Mouse (Mus musculus): Measurements from ENCODE around the gene Akr1c14. TPM values are rescaled to one million over a fixed set of nuclear protein-coding genes. Genes with fewer than 3 reads are reported as not detected.
"Not testable (repeated sequence)": the region's sequence is repeated elsewhere in the genome, so short reads cannot be mapped to it uniquely, and the experiment has no call there.

Akr1c14 gene
- polyA plus RNA-seq, 1 experiment from 2014 or later, result 0.68 TPM

- ATAC-seq (ENCODE audit: low FRiP score, low read depth), result no peak
- WGBS, result 64% methylated on average over 5 of the region's 5 CpGs
- H3K27ac ChIP-seq, result no peak overlapping the region
- no peaks in the 10 kb centered on the region for H3K4me1 ChIP-seq
- no peaks in the 10 kb centered on the region for H3K9me3 ChIP-seq
- H3K36me3 ChIP-seq, result no peaks in the 10 kb centered on the region
- H3K4me3 ChIP-seq, result no peak overlapping the region
- no peaks in the 10 kb centered on the region for H3K27me3 ChIP-seq (replicated peaks)
- no peak overlapping the region for H3K4me2 ChIP-seq (replicated peaks)
- H3K9ac ChIP-seq, result no peak overlapping the region
Measured at GRCm38 (mm10) chr13:4059363-4059762, 10.6 kb downstream of the Akr1c14 start.

DNA sequence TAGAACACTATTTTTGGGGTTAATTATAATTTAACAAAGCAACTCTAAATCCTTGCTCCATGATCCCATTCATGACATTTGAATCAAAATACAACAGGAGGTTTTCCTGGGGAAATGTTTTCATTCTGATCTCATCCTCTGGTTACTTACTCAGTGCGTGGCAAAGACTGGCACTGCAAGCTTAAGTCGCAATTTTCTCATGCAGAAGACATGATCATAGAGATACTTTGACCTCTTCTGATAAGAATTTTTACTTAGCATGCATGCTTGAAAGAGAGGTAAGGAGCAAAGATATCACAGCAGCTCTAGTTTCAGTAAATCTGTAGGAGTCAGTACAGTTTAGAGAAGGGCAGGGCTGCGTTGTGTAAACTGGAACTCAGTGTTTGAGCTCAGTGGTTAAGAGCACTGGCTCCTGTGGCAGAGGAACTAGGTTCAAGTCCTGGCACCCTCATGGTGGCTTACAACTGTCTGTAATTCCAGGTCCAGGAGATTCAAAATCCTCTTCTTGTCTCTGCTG is 11.5 kb downstream of the Akr1c14 start:
- no peak overlapping the region for H3K27ac ChIP-seq
- no peak overlapping the region for H3K4me2 ChIP-seq (replicated peaks)
- no peak overlapping the region for H3K4me3 ChIP-seq
- H3K4me1 ChIP-seq, result no peaks in the 10 kb centered on the region
- H3K36me3 ChIP-seq, result no peaks in the 10 kb centered on the region
- 80% methylated on average over 3 of the region's 3 CpGs for WGBS
- no peaks in the 10 kb centered on the region for H3K27me3 ChIP-seq (replicated peaks)
- H3K9me3 ChIP-seq, result no peaks in the 10 kb centered on the region
- no peak for ATAC-seq (ENCODE audit: low FRiP score, low read depth)
- H3K9ac ChIP-seq, result no peak overlapping the region

DNA sequence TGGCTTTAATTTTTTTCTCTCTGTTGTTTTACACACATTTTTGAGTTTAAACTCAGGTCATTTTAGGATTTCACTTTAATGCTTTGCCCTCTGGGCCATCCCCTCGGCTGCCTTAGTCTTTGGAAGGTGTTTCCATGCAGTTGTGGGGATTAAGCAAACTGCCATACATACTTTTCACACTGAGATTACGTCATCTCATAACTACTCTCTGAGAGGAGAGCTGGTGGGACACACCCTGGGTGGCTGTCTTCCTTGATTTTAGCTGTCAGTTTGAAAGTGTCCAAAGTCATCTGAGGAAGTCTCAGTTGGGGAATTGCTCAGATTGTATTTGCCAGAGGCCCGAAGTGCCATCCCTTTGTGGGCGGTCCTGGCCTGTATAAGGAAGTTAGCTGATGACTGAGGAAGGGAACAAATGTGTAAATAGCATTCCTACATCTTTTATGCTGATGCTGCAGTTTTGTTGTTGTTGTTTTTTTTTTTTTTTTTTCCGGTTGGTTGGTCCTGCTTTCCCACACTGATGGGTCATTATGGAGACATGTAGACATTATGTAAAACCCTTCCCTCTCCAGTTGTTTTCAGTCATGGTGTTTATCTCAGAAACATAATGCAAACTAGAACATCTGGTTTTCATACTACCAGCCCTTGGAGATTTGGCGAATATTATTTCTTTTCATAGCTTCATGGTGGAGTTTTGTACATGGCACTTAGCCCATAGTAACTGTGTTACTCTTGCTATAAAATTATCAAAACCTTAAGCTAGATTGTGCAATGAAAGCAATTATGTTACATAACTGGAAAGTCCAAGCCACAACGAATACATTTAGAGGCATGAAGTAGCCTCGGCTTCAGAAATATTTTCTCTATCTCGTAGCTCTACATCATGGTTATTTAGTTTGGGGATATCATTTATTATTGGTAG is 28.0 kb downstream of the Akr1c14 start:
- ATAC-seq (ENCODE audit: low FRiP score, low read depth), result no peak
- no peaks in the 10 kb centered on the region for H3K4me1 ChIP-seq
- H3K27ac ChIP-seq, result no peak overlapping the region
- H3K27me3 ChIP-seq (replicated peaks), result no peaks in the 10 kb centered on the region
- no peaks in the 10 kb centered on the region for H3K9me3 ChIP-seq
- H3K4me3 ChIP-seq, result no peak overlapping the region
- H3K9ac ChIP-seq, result no peak overlapping the region
- no peaks in the 10 kb centered on the region for H3K36me3 ChIP-seq
- 90% methylated on average over 9 of the region's 9 CpGs for WGBS
- H3K4me2 ChIP-seq (replicated peaks), result no peak overlapping the region

GRCm38 (mm10) chr13:4079876-4080275 is 31.1 kb downstream of the Akr1c14 start:
- no peak for ATAC-seq (ENCODE audit: low FRiP score, low read depth)
- no peaks in the 10 kb centered on the region for H3K9me3 ChIP-seq
- no peak overlapping the region for H3K27ac ChIP-seq
- H3K27me3 ChIP-seq (replicated peaks), result no peaks in the 10 kb centered on the region
- no peaks in the 10 kb centered on the region for H3K4me1 ChIP-seq
- H3K36me3 ChIP-seq, result no peaks in the 10 kb centered on the region
- no peak overlapping the region for H3K9ac ChIP-seq
- H3K4me3 ChIP-seq, result no peak overlapping the region
- no peak overlapping the region for H3K4me2 ChIP-seq (replicated peaks)

DNA sequence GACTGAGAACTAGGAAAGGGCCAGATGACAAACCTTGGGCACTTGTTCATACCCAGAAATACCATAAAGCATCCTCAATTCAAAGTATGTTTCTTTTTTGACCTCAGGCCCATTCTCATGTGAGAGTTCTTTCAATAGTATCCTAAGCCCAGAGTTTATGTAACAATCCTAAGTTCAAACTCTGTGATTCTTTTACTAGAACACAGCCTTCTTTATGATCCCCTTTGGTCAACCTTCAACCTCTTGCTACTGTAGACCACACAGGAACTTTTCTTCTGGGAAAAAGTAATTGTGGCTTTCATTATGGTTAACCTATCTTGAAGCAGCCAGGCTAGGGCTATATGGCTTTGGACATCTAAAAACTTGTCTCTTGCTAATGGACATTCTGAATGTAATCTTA is 52.9 kb downstream of the Akr1c14 start:
- Histone ChIP-seq H3K4me1 (no peaks in the 10 kb centered on the region), H3K27ac (no peak overlapping the region), H3K27me3 (replicated peaks) (no peaks in the 10 kb centered on the region), H3K4me2 (replicated peaks) (no peak overlapping the region), H3K9ac (no peak overlapping the region), H3K4me3 (no peak overlapping the region), H3K36me3 (no peaks in the 10 kb centered on the region), H3K9me3 (no peaks in the 10 kb centered on the region)
- ATAC-seq (ENCODE audit: low FRiP score, low read depth), result no peak

DNA sequence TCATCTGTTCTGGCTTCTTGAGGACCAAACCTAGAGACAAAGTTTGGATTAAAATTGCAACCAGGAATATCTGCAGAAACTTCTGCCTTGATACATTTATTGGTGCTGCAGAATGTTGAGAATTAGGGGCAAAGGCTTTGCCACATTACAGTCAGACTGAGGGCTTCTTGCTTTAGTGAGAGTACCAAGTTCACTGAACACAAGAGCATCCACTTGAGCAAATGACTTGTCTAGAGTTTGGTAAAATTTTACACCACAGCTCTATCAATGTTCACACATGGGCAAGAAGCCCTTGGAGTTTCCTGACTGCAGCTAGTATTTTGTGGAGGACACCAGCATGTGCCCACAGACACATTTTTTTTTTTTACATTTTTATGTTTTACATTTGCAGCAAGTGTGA is 53.9 kb downstream of the Akr1c14 start:
- H3K9me3 ChIP-seq, result no peaks in the 10 kb centered on the region
- ATAC-seq (ENCODE audit: low FRiP score, low read depth), result no peak
- no peak overlapping the region for H3K4me3 ChIP-seq
- H3K27me3 ChIP-seq (replicated peaks), result no peaks in the 10 kb centered on the region
- H3K9ac ChIP-seq, result no peak overlapping the region
- H3K27ac ChIP-seq, result no peak overlapping the region
- no peaks in the 10 kb centered on the region for H3K4me1 ChIP-seq
- no peaks in the 10 kb centered on the region for H3K36me3 ChIP-seq
- H3K4me2 ChIP-seq (replicated peaks), result no peak overlapping the region

DNA sequence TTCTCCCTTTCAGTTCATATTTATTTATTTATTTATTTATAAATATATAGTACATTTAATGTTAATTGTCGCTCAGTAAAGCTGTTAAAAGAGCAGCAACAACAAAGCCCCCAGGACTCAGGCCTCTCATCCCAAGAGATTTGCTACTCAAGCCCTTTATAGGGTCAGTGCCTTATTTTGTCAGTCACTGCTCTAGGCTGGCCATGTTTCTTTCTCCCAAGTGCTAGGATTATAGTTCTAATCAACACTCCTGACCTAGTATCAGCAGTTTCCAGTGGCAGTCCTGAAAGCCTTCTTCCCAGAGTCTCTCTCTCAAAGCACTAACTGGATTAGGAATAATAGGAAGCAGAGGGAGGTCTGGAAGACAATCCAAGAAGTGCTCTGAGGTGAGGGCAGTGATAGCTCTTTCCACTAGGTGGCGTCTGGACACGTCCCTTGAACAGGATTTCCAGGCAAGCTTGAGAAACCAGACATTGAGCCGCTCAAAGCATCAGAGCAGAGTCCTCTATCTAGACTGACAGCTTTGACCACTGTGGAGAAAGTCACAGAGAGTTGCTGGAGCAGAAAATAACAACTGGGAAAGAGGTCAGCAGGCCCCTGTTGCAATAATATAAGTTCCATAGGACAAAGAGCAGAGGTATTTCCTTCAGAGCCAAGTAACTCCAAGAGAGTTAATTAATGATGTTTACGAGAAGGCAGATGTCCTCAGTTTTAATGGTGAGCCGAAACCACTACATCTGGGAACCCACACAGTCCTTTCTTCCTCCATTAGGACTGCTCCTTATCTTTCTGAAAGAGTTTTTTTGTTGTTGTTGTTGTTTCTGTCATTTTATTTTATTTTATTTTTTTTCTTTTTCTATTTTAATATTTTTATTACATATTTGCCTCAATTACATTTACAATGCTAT is 61.7 kb downstream of the Akr1c14 start:
- H3K27me3 ChIP-seq (replicated peaks), result no peaks in the 10 kb centered on the region
- no peak overlapping the region for H3K9ac ChIP-seq

GRCm38 (mm10) chr13:4119181-4119904 is 70.5 kb downstream of the Akr1c14 start:
- WGBS, result 68% methylated on average over 2 of the region's 2 CpGs
- Histone ChIP-seq H3K9me3 (no peaks in the 10 kb centered on the region), H3K9ac (no peak overlapping the region), H3K27me3 (replicated peaks) (no peaks in the 10 kb centered on the region), H3K4me3 (no peak overlapping the region), H3K27ac (no peak overlapping the region), H3K4me1 (no peaks in the 10 kb centered on the region), H3K4me2 (replicated peaks) (no peak overlapping the region), H3K36me3 (no peaks in the 10 kb centered on the region)
- ATAC-seq (ENCODE audit: low FRiP score, low read depth), result no peak

More for the DNA sequence above, 61.7 kb downstream of the Akr1c14 start:
- Histone ChIP-seq H3K4me3 (no peak overlapping the region), H3K4me2 (replicated peaks) (no peak overlapping the region), H3K27ac (no peak overlapping the region), H3K4me1 (no peaks in the 10 kb centered on the region), H3K9me3 (no peaks in the 10 kb centered on the region), H3K36me3 (no peaks in the 10 kb centered on the region)
- ATAC-seq (ENCODE audit: low FRiP score, low read depth), result peak; percentile 89
- WGBS, result 34% methylated on average over 6 of the region's 6 CpGs

DNA sequence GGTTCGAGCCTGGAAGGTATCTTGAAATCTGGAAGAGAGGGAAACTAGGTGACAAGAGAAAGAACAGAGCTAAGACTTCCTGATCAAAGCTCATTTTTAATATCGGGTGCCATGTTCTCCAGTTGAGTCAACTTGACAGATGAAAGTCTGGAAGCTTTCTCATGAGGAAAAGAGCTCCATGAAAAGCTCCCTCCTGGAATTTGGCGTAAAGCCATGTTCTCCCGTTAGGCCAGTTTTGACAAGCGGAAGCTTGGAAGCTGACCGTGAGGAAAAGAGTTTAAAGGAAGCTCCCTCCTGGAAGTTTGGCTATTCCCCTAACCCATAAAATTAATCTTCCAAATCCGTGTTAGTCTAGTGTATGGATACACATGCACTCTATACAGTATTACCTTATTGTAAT is 74.3 kb downstream of the Akr1c14 start:
- Histone ChIP-seq H3K4me1 (no peaks in the 10 kb centered on the region), H3K9me3 (no peaks in the 10 kb centered on the region), H3K4me2 (replicated peaks) (no peak overlapping the region), H3K9ac (no peak overlapping the region), H3K4me3 (no peak overlapping the region), H3K27ac (no peak overlapping the region), H3K36me3 (no peaks in the 10 kb centered on the region), H3K27me3 (replicated peaks) (no peaks in the 10 kb centered on the region)
- no peak for ATAC-seq (ENCODE audit: low FRiP score, low read depth)
- 85% methylated on average over 7 of the region's 7 CpGs for WGBS

DNA sequence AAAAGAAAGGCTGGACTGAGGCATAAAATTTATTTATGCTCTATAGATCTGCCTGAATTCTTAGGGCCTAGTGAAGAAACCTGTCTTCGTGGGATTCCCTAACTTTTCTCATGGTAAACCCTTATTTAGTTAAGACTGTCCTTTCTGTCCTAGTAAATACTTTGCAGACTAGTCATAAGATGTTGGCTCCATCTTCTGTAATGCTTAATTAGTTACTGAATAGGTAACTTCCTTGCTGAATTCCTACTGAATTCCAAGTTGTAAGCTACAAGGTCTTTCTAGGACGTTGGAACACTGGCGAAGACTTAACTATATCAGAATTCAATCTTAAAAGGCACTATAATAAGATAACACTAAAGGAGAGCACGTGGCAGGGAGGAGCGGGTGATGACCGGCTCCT is 75.7 kb downstream of the Akr1c14 start:
- not testable (repeated sequence) for ATAC-seq (ENCODE audit: low FRiP score, low read depth); H3K4me1 ChIP-seq; H3K4me3 ChIP-seq; H3K4me2 ChIP-seq (replicated peaks); H3K27ac ChIP-seq; H3K9me3 ChIP-seq; H3K27me3 ChIP-seq (replicated peaks); H3K9ac ChIP-seq; H3K36me3 ChIP-seq
- WGBS, result 92% methylated on average over 6 of the region's 6 CpGs

GRCm38 (mm10) chr13:4125846-4126245 is 77.0 kb downstream of the Akr1c14 start:
- H3K27me3 ChIP-seq (replicated peaks); H3K4me2 ChIP-seq (replicated peaks); H3K9ac ChIP-seq; H3K4me1 ChIP-seq; H3K9me3 ChIP-seq; ATAC-seq (ENCODE audit: low FRiP score, low read depth); H3K4me3 ChIP-seq; H3K27ac ChIP-seq; H3K36me3 ChIP-seq: not testable (repeated sequence)
- 80% methylated on average over 1 of the region's 1 CpGs for WGBS

GRCm38 (mm10) chr13:4129100-4129499 is 80.3 kb downstream of the Akr1c14 start:
- 42% methylated on average over 5 of the region's 5 CpGs for WGBS

More at GRCm38 (mm10) chr13:4129100-4129499, 80.3 kb downstream of the Akr1c14 start:
- no peaks in the 10 kb centered on the region for H3K27me3 ChIP-seq (replicated peaks)
- 0 out of 2 replicates have a peak, but pooled peaks have one; percentile 61 for ATAC-seq (ENCODE audit: low FRiP score, low read depth)
- no peaks in the 10 kb centered on the region for H3K4me1 ChIP-seq
- no peak overlapping the region for H3K4me2 ChIP-seq (replicated peaks)
- no peak overlapping the region for H3K4me3 ChIP-seq
- H3K27ac ChIP-seq, result no peak overlapping the region
- no peaks in the 10 kb centered on the region for H3K36me3 ChIP-seq
- no peak overlapping the region for H3K9ac ChIP-seq
- H3K9me3 ChIP-seq, result no peaks in the 10 kb centered on the region
